Mouse (Mus musculus): ENCODE results near the gene Ercc8. TPM values are rescaled to one million over a fixed set of nuclear protein-coding genes. Genes with fewer than 3 reads are reported as not detected.

The Ercc8 gene
- polyA plus RNA-seq, 1 experiment from 2014 or later: 19.6 TPM

GRCm38 (mm10) chr13:108195474-108195873, 36.9 kb downstream of the Ercc8 start:
- DNase-seq (ENCODE audit: low spot score) (no peak), ATAC-seq (replicated peaks; ENCODE audit: low FRiP score) (no peak)
- H3K9me3 ChIP-seq (ENCODE audit: control insufficient read depth, low read length): no peaks in the 10 kb centered on the region
- no peak overlapping the region for H3K4me2 ChIP-seq
- WGBS: 89% methylated on average over 6 of the region's 6 CpGs
- no peaks in the 10 kb centered on the region for H3K4me1 ChIP-seq (replicated peaks; ENCODE audit: control insufficient read depth, insufficient read depth, low read length)
- H3K4me3 ChIP-seq (ENCODE audit: low read depth, low read length): no peak overlapping the region
- no peak overlapping the region for H3K9ac ChIP-seq (ENCODE audit: low read depth, low read length)
- H3K27ac ChIP-seq (ENCODE audit: low read depth, low read length): no peak overlapping the region
- 0 out of 2 replicates have a peak, but pooled peaks cover 6% of the 10 kb centered on the region for H3K36me3 ChIP-seq (ENCODE audit: control insufficient read depth, insufficient read depth, low read length)
- H3K27me3 ChIP-seq (replicated peaks; ENCODE audit: control insufficient read depth, insufficient read depth, low read length): no peaks in the 10 kb centered on the region

- Histone ChIP-seq H3K27me3 (replicated peaks; ENCODE audit: control insufficient read depth, insufficient read depth, low read length) (no peaks in the 10 kb centered on the region), H3K9ac (ENCODE audit: low read depth, low read length) (no peak overlapping the region)
- no peak for ATAC-seq (replicated peaks; ENCODE audit: low FRiP score)
Observed at GRCm38 (mm10) chr13:108204857-108205256, 46.3 kb downstream of the Ercc8 start.

GRCm38 (mm10) chr13:108207447-108207846, 48.9 kb downstream of the Ercc8 start:
- H3K9ac ChIP-seq (ENCODE audit: low read depth, low read length): no peak overlapping the region
- H3K27ac ChIP-seq (ENCODE audit: low read depth, low read length): no peak overlapping the region
- no peak for ATAC-seq (replicated peaks; ENCODE audit: low FRiP score)
- no peak overlapping the region for H3K4me2 ChIP-seq
- H3K27me3 ChIP-seq (replicated peaks; ENCODE audit: control insufficient read depth, insufficient read depth, low read length): no peaks in the 10 kb centered on the region
- H3K36me3 ChIP-seq (ENCODE audit: control insufficient read depth, insufficient read depth, low read length): no peaks in the 10 kb centered on the region
- no peaks in the 10 kb centered on the region for H3K4me1 ChIP-seq (replicated peaks; ENCODE audit: control insufficient read depth, insufficient read depth, low read length)
- DNase-seq (ENCODE audit: low spot score): no peak
- no peak overlapping the region for H3K4me3 ChIP-seq (ENCODE audit: low read depth, low read length)
- WGBS: 90% methylated on average over 2 of the region's 2 CpGs
- H3K9me3 ChIP-seq (ENCODE audit: control insufficient read depth, low read length): no peaks in the 10 kb centered on the region

More at GRCm38 (mm10) chr13:108204857-108205256, 46.3 kb downstream of the Ercc8 start:
- Histone ChIP-seq H3K4me3 (ENCODE audit: low read depth, low read length) (no peak overlapping the region), H3K36me3 (ENCODE audit: control insufficient read depth, insufficient read depth, low read length) (no peaks in the 10 kb centered on the region), H3K4me2 (no peak overlapping the region), H3K27ac (ENCODE audit: low read depth, low read length) (no peak overlapping the region), H3K4me1 (replicated peaks; ENCODE audit: control insufficient read depth, insufficient read depth, low read length) (no peaks in the 10 kb centered on the region), H3K9me3 (ENCODE audit: control insufficient read depth, low read length) (no peaks in the 10 kb centered on the region)
- WGBS: 82% methylated on average over 3 of the region's 3 CpGs
- DNase-seq (ENCODE audit: low spot score): no peak

GRCm38 (mm10) chr13:108208090-108208489, 49.6 kb downstream of the Ercc8 start:
- no peaks in the 10 kb centered on the region for H3K36me3 ChIP-seq (ENCODE audit: control insufficient read depth, insufficient read depth, low read length)
- no peak overlapping the region for H3K9ac ChIP-seq (ENCODE audit: low read depth, low read length)
- H3K27me3 ChIP-seq (replicated peaks; ENCODE audit: control insufficient read depth, insufficient read depth, low read length): no peaks in the 10 kb centered on the region
- no peak overlapping the region for H3K27ac ChIP-seq (ENCODE audit: low read depth, low read length)
- DNase-seq (ENCODE audit: low spot score) (no peak), ATAC-seq (replicated peaks; ENCODE audit: low FRiP score) (no peak)
- 70% methylated on average over 5 of the region's 5 CpGs for WGBS
- no peak overlapping the region for H3K4me3 ChIP-seq (ENCODE audit: low read depth, low read length)
- no peaks in the 10 kb centered on the region for H3K9me3 ChIP-seq (ENCODE audit: control insufficient read depth, low read length)
- no peak overlapping the region for H3K4me2 ChIP-seq
- H3K4me1 ChIP-seq (replicated peaks; ENCODE audit: control insufficient read depth, insufficient read depth, low read length): no peaks in the 10 kb centered on the region

- DNase-seq (ENCODE audit: low spot score) (no peak), ATAC-seq (replicated peaks; ENCODE audit: low FRiP score) (no peak)
- H3K27me3 ChIP-seq (replicated peaks; ENCODE audit: control insufficient read depth, insufficient read depth, low read length): peaks cover 21% of the 10 kb centered on the region
- no peak overlapping the region for H3K9ac ChIP-seq (ENCODE audit: low read depth, low read length)
- H3K4me3 ChIP-seq (ENCODE audit: low read depth, low read length): no peak overlapping the region
- 87% methylated on average over 8 of the region's 8 CpGs for WGBS
- no peak overlapping the region for H3K4me2 ChIP-seq
- H3K27ac ChIP-seq (ENCODE audit: low read depth, low read length): no peak overlapping the region
- H3K9me3 ChIP-seq (ENCODE audit: control insufficient read depth, low read length): no peaks in the 10 kb centered on the region
- H3K4me1 ChIP-seq (replicated peaks; ENCODE audit: control insufficient read depth, insufficient read depth, low read length): peaks cover 8% of the 10 kb centered on the region
- no peaks in the 10 kb centered on the region for H3K36me3 ChIP-seq (ENCODE audit: control insufficient read depth, insufficient read depth, low read length)
Observed at GRCm38 (mm10) chr13:108210960-108211359, 52.4 kb downstream of the Ercc8 start.

- H3K4me1 ChIP-seq (replicated peaks; ENCODE audit: control insufficient read depth, insufficient read depth, low read length): peaks cover 8% of the 10 kb centered on the region
- no peaks in the 10 kb centered on the region for H3K36me3 ChIP-seq (ENCODE audit: control insufficient read depth, insufficient read depth, low read length)
- H3K4me2 ChIP-seq: no peak overlapping the region
- peaks cover 23% of the 10 kb centered on the region for H3K27me3 ChIP-seq (replicated peaks; ENCODE audit: control insufficient read depth, insufficient read depth, low read length)
- no peaks in the 10 kb centered on the region for H3K9me3 ChIP-seq (ENCODE audit: control insufficient read depth, low read length)
- DNase-seq (ENCODE audit: low spot score) (no peak), ATAC-seq (replicated peaks; ENCODE audit: low FRiP score) (no peak)
- no peak overlapping the region for H3K4me3 ChIP-seq (ENCODE audit: low read depth, low read length)
- no peak overlapping the region for H3K27ac ChIP-seq (ENCODE audit: low read depth, low read length)
- WGBS: 40% methylated on average over 5 of the region's 5 CpGs
- no peak overlapping the region for H3K9ac ChIP-seq (ENCODE audit: low read depth, low read length)
Observed at GRCm38 (mm10) chr13:108212397-108213018, 54.0 kb downstream of the Ercc8 start.

GRCm38 (mm10) chr13:108214081-108214484, 55.6 kb downstream of the Ercc8 start, which contains the start of gene Elovl7:
TSS of gene Elovl7 (plus strand) at chr13:108214404.
- WGBS: under 1% methylated on average over 40 of the region's 40 CpGs
- peak; percentile 80 for DNase-seq (ENCODE audit: low spot score)
- H3K9me3 ChIP-seq (ENCODE audit: control insufficient read depth, low read length): no peaks in the 10 kb centered on the region
- peak within 1 kb of the TSS; percentile 71 for H3K4me3 ChIP-seq (ENCODE audit: low read depth, low read length)
- no peaks in the 10 kb centered on the region for H3K36me3 ChIP-seq (ENCODE audit: control insufficient read depth, insufficient read depth, low read length)
- peak; percentile 95 for ATAC-seq (replicated peaks; ENCODE audit: low FRiP score)
- no peak within 1 kb of the TSS for H3K27ac ChIP-seq (ENCODE audit: low read depth, low read length)
- peak within 1 kb of the TSS; percentile 58 for H3K9ac ChIP-seq (ENCODE audit: low read depth, low read length)
- H3K27me3 ChIP-seq (replicated peaks; ENCODE audit: control insufficient read depth, insufficient read depth, low read length): peaks cover 23% of the 10 kb centered on the region
- H3K4me1 ChIP-seq (replicated peaks; ENCODE audit: control insufficient read depth, insufficient read depth, low read length): peaks cover 8% of the 10 kb centered on the region
- H3K4me2 ChIP-seq: peak within 1 kb of the TSS; percentile 96

GRCm38 (mm10) chr13:108214485-108215107, 56.1 kb downstream of the Ercc8 start:
- Histone ChIP-seq H3K27me3 (replicated peaks; ENCODE audit: control insufficient read depth, insufficient read depth, low read length) (peaks cover 23% of the 10 kb centered on the region), H3K27ac (ENCODE audit: low read depth, low read length) (no peak overlapping the region), H3K9ac (ENCODE audit: low read depth, low read length) (peak overlapping the region; percentile 58), H3K4me1 (replicated peaks; ENCODE audit: control insufficient read depth, insufficient read depth, low read length) (peaks cover 8% of the 10 kb centered on the region), H3K4me3 (ENCODE audit: low read depth, low read length) (peak overlapping the region; percentile 71), H3K4me2 (peak overlapping the region; percentile 96), H3K36me3 (ENCODE audit: control insufficient read depth, insufficient read depth, low read length) (no peaks in the 10 kb centered on the region), H3K9me3 (ENCODE audit: control insufficient read depth, low read length) (no peaks in the 10 kb centered on the region)
- DNase-seq (ENCODE audit: low spot score): peak; percentile 72
- peak; percentile 59 for ATAC-seq (replicated peaks; ENCODE audit: low FRiP score)
- WGBS: under 1% methylated on average over 41 of the region's 50 CpGs
